Mouse (Mus musculus) liver, embryonic 13.5 days (tissue): Measurements from ENCODE around the gene Mia3. TPM values are rescaled to one million over a fixed set of nuclear protein-coding genes. Genes with fewer than 3 reads are reported as not detected.
"Not testable (repeated sequence)": the region's sequence is repeated elsewhere in the genome, so short reads cannot be mapped to it uniquely, and the experiment has no call there.

Experiments used
- ATAC-seq: fragments of 200-750 bp; cut with Nextera tagmentation; 2 replicates; pipeline ENCODE4 v1.8.0; 2017; ENCODE audit warnings: low read depth, mild to moderate bottlenecking, moderate number of reproducible peaks, moderate library complexity
- DNase-seq: peaks from one replicate; pipeline ENCODE4 v3.0.0; 2022
- H3K27ac ChIP-seq: fragments of 300-500 bp; sonication (generic); 2 replicates; pipeline ENCODE4 v1.5.1; 2015; ENCODE audit warnings: moderate library complexity, mild to moderate bottlenecking, inconsistent platforms
- H3K27me3 ChIP-seq: fragments of 300-500 bp; sonication (generic); 2 replicates; pipeline ENCODE4 v1.6.1; 2015; ENCODE audit warnings: mild to moderate bottlenecking, inconsistent platforms
- H3K36me3 ChIP-seq: fragments of 300-500 bp; sonication (generic); 2 replicates; pipeline ENCODE4 v1.6.1; 2015; ENCODE audit warnings: mild to moderate bottlenecking, inconsistent platforms
- H3K4me1 ChIP-seq: fragments of 300-500 bp; sonication (generic); replicated peaks from 2 replicates; pipeline ENCODE4 v1.6.1; 2015; ENCODE audit warnings: inconsistent platforms
- H3K4me2 ChIP-seq: fragments of 300-500 bp; sonication (generic); 2 replicates; pipeline ENCODE4 v1.6.1; 2015; ENCODE audit warnings: inconsistent platforms, mild to moderate bottlenecking, moderate library complexity
- H3K4me3 ChIP-seq: fragments of 300-500 bp; sonication (generic); replicated peaks from 2 replicates; pipeline ENCODE4 v1.5.1; 2015; ENCODE audit warnings: mild to moderate bottlenecking, inconsistent platforms
- H3K9ac ChIP-seq: fragments of 300-500 bp; sonication (generic); 2 replicates; pipeline ENCODE4 v1.6.1; 2015; ENCODE audit warnings: mild to moderate bottlenecking, inconsistent platforms
- H3K9me3 ChIP-seq: fragments of 300-500 bp; sonication (generic); replicated peaks from 2 replicates; pipeline ENCODE4 v1.6.1; 2016; ENCODE audit warnings: inconsistent platforms
- WGBS: fragments of 180-500 bp; shearing (Covaris S2); methylation state at CpG from one replicate; pipeline ENCODE4 v1.1.7; 2015; ENCODE audit not compliant: insufficient replicate concordance; 5-methylcytosine and 5-hydroxymethylcytosine counted together
- polyA plus RNA-seq: library from polyadenylated mRNA; unstranded; fragments of >200 nt; fragmentation: Nextera tagmentation; extraction: Ambion mirVana; gene quantifications from 2 replicates; pipeline ENCODE4 v1.2.1, GENCODE M21; 2015

Gene Mia3
- 29.8 and 37.0 TPM in 2 replicates for polyA plus RNA-seq

DNA sequence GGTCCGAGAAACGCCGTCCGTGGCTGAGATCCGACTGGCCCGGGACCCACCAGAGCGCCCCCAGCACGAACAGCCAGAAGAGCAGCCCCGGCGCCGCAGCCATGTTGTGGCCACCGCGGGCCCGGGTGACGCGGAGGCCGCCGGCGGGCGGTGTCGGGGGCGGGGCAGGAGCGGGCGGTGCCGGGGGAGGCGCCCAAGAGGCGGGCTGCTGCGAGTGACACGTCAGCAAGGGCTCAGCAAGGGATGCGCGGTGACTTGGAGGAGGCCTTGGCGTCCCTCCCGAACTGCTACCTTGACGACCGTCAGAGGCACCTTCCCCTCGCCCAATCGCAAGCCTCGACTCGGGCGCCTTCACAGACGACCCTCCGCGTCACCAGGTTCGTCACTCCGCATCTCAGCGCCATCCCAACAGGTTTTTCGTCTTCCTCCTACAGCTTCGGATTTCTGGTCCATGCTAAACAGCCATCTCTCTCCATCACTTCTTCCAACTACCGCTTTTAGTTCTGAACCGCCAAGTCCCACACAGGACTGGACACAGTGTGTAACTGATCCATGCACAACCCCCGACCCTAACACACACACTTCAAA is at the start of gene Mia3:
TSS of gene Mia3 (minus strand) at position 127 of the 588 bp plus-strand sequence.
- ATAC-seq (peak; percentile 99), DNase-seq (peak; percentile 88)
- Histone ChIP-seq H3K4me1 (peaks cover 25% of the 10 kb centered on the region), H3K9me3 (no peaks in the 10 kb centered on the region), H3K4me2 (peak within 1 kb of the TSS; percentile 80), H3K36me3 (peaks cover 6% of the 10 kb centered on the region), H3K4me3 (peak within 1 kb of the TSS; percentile 73), H3K27me3 (peaks cover 27% of the 10 kb centered on the region), H3K9ac (peak within 1 kb of the TSS; percentile 83), H3K27ac (no peak within 1 kb of the TSS)
- under 1% methylated on average over 51 of the region's 51 CpGs for WGBS

DNA sequence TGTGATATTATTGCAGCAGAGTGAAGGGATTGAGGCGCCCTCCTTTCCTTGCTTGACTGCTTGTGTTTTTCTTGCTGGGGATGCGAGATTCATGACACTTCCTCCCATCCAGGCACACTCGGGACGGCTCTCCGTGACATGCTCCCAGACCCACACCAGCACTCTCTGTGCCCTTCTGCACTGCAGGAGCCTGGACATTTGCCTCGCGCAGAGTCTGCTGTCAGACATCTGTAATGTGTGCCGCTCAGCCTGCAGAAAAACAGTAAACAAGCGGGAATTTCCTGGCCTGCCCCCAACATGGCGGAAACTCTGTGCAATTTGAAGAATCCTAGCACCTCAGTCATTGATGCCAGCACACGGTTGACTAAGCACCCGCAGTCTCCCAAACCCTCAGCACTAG is 48.5 kb upstream of the Mia3 start, which contains the start of gene Hhipl2:
TSS of gene Hhipl2 (plus strand) at position 343 of the 400 bp plus-strand sequence.
- H3K9ac ChIP-seq, result no peak within 1 kb of the TSS
- no peaks in the 10 kb centered on the region for H3K27me3 ChIP-seq
- DNase-seq, result no peak
- H3K4me3 ChIP-seq, result no peak within 1 kb of the TSS
- H3K4me1 ChIP-seq, result no peaks in the 10 kb centered on the region
- 59% methylated on average over 12 of the region's 12 CpGs for WGBS
- no peaks in the 10 kb centered on the region for H3K9me3 ChIP-seq
- H3K27ac ChIP-seq, result no peak within 1 kb of the TSS
- ATAC-seq, result no peak
- H3K36me3 ChIP-seq, result no peaks in the 10 kb centered on the region
- no peak within 1 kb of the TSS for H3K4me2 ChIP-seq

DNA sequence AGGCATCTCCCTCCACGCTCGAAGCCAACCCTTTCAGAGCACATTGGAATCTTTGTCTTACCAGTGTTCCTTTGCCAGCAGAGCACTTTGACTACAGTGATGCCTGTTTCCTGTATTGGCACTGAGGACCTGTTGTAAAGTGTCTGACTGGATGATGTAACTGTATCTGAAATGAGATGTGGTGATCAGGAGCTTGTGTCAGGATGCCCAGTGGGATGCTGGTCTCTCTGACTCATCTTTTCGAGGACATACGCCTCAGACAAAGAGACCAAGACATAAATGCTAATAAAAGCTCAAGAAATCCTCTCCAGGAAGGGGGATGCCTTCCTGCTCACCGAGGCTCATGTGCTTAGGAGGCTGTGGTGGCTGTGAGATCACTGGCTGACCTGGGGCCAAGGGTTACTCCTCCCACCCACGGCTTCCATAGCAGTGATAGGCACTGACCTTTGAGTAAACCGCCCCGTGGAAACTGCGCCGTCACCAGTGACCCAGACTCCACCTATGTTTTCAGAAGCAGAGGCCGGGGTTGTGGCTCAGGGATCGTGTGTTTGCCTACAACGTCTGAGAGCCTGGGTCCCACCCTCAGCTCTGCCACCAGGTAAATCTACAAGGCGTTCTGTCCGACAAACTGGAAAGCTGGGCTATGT is 44.9 kb upstream of the Mia3 start:
- Histone ChIP-seq H3K27ac (no peak overlapping the region), H3K36me3 (peaks cover 20% of the 10 kb centered on the region), H3K27me3 (no peaks in the 10 kb centered on the region), H3K9me3 (no peaks in the 10 kb centered on the region), H3K4me2 (no peak overlapping the region), H3K4me1 (no peaks in the 10 kb centered on the region), H3K9ac (no peak overlapping the region), H3K4me3 (no peak overlapping the region)
- ATAC-seq (no peak), DNase-seq (no peak)
- 71% methylated on average over 15 of the region's 15 CpGs for WGBS

DNA sequence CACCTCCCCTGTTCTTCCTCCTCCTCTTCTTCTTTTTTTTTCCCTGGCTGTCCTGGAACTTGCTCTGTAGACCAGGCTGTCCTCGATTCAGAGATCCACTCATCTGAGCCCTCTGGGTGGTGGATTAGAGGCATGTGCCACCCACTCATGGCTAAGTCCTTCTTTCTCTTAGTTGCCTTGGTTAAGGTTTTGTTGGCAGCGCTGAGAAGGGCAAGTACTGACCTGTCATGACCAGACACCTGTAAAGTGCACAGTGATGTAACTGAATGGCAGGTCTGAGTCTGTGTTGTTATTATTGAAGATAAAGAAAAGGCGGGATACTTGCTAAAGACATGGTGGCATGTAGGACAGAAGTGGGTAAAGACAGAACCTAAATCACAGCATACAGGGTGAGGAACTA is 34.0 kb upstream of the Mia3 start:
- H3K4me1 ChIP-seq, result no peaks in the 10 kb centered on the region
- no peaks in the 10 kb centered on the region for H3K27me3 ChIP-seq
- H3K27ac ChIP-seq, result no peak overlapping the region
- 83% methylated on average over 3 of the region's 3 CpGs for whole genome bisulfite sequencing
- H3K9me3 ChIP-seq, result no peaks in the 10 kb centered on the region
- DNase-seq (no peak), ATAC-seq (no peak)
- no peak overlapping the region for H3K9ac ChIP-seq
- H3K4me3 ChIP-seq, result no peak overlapping the region
- no peak overlapping the region for H3K4me2 ChIP-seq
- H3K36me3 ChIP-seq, result peaks cover 69% of the 10 kb centered on the region

DNA sequence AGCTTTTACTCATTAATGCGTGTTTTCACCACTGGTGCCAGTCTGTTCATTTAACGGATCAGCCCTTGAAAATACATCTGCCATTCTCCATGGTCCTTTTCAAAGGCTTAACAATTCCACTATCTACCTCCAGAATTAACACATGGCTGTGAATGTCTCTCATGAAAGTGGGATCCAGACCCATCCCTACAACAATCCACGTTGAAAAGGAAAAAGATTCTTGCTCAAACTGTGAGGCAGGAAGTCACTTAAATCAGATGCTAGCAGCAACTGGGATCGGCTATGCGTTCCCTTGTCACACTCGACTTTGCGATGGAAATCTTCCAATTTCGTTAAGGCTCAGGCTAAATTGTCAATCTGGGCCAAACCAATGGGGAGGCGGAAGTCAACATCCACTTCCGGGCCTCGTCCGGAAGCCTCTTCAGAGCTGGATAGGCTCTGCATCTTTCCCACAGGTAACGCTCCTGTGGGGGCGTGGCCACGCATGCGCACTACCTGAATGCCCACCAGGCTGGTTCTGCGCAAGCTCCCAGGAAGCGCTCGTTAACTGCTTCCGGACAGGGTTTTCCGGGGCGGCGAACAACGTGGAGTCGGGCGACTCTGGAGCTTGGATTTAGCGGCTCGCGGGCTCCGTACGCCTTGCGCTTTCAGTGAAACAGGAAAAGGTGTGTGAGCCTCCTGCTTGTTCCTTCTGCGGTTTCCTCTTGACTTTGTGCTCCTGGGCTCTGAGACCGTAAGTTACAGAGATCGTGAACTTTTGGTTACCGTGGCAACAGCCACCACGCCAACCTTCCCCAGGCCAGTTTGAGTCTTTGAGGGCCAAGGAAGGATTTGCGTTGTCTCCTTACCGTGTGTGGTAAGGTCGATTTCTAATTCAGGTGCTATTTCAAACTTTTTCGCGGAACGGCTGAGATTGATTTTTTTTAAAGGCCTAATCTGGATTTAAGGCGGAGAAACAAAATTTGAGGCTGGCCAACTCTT is 19.4 kb upstream of the Mia3 start, which contains the start of gene Taf1a:
TSS of gene Taf1a (plus strand) at position 556 of the 981 bp plus-strand sequence.
- H3K27me3 ChIP-seq, result peaks cover 4% of the 10 kb centered on the region; the same call in 1 of the 2 replicates
- ATAC-seq (peak; percentile 100), DNase-seq (peak; percentile 94)
- WGBS, result 6% methylated on average over 44 of the region's 44 CpGs
- H3K4me1 ChIP-seq, result peaks cover 14% of the 10 kb centered on the region
- H3K27ac ChIP-seq, result no peak within 1 kb of the TSS
- peak within 1 kb of the TSS; percentile 70 for H3K9ac ChIP-seq
- H3K4me2 ChIP-seq, result peak within 1 kb of the TSS; percentile 82
- peak within 1 kb of the TSS; percentile 77 for H3K4me3 ChIP-seq
- H3K36me3 ChIP-seq, result peaks cover 9% of the 10 kb centered on the region
- H3K9me3 ChIP-seq, result no peaks in the 10 kb centered on the region

DNA sequence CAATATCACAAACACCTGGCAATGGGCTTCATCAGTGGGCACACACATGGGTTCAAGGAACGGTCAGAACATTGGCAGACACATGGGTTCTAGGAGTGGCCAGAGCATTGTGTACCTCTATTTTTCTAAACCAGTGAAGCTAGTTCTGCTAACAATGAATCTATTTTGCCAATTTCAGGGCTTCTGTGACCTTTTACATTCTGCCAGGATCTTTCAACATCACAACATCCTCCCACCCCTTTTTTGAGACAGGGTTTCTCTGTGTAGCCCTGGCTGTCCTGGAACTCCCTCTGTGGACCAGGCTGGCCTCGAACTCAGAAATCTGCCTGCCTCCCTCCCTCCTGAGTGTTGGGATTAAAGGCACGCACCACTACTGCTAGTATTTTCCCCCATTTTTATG is 18.1 kb upstream of the Mia3 start:
- WGBS, result 79% methylated on average over 3 of the region's 3 CpGs
- not testable (repeated sequence) for H3K9me3 ChIP-seq, H3K4me2 ChIP-seq, DNase-seq, H3K36me3 ChIP-seq, ATAC-seq, H3K27ac ChIP-seq, H3K4me3 ChIP-seq, H3K27me3 ChIP-seq, H3K9ac ChIP-seq
- peaks cover 14% of the 10 kb centered on the region for H3K4me1 ChIP-seq

DNA sequence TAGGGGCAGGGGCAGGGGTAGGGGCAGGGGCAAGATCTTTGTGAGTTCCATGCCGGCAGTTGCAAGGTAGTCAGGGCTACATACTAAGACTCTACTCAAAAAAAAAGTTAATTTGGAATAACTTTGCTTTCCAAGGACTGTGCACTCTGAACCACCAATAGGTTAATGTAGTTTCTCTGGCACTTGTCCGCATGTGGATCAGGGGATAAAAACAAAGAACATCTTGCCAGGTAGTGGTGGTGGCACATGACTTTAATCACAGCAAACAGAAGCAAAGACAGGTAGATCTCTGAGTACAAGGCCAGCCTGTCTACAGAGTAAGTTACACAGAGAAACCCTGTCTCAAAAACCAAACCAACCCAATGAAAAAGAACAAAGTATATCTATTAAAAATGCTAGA is 13.3 kb upstream of the Mia3 start:
- Histone ChIP-seq H3K27ac (no peak overlapping the region), H3K9ac (no peak overlapping the region), H3K27me3 (peaks cover 8% of the 10 kb centered on the region; the same call in 1 of the 2 replicates), H3K9me3 (no peaks in the 10 kb centered on the region), H3K4me2 (no peak overlapping the region), H3K4me3 (no peak overlapping the region), H3K36me3 (no peaks in the 10 kb centered on the region), H3K4me1 (peaks cover 11% of the 10 kb centered on the region)
- 65% methylated on average over 2 of the region's 2 CpGs for WGBS
- ATAC-seq, result no peak
- DNase-seq, result no peak

DNA sequence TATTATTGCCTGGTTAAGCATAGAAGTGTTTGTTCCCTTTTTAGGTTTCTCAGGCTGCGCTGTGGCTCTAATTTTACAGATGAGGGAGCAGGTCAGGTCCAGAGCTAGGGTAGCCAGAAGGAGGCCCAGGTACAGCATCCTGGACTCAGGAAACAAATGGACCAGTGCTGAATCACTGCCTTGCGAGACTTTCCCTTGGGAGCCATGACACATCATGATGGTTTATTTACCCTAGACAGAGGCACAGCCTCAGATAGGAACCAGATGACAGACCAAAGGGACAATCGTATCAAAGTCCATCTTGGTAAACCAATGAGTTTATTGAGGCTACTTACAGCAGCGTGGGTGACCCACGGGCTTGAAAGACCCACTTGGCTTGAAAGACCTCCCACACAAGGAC is 12.5 kb upstream of the Mia3 start:
- WGBS, result 66% methylated on average over 5 of the region's 5 CpGs
- peaks cover 11% of the 10 kb centered on the region for H3K4me1 ChIP-seq
- H3K27ac ChIP-seq, result no peak overlapping the region
- H3K9me3 ChIP-seq, result no peaks in the 10 kb centered on the region
- no peaks in the 10 kb centered on the region for H3K36me3 ChIP-seq
- H3K9ac ChIP-seq, result no peak overlapping the region
- no peak for ATAC-seq
- no peak overlapping the region for H3K4me2 ChIP-seq
- DNase-seq, result no peak
- H3K27me3 ChIP-seq, result peaks cover 8% of the 10 kb centered on the region; the same call in 1 of the 2 replicates
- no peak overlapping the region for H3K4me3 ChIP-seq

DNA sequence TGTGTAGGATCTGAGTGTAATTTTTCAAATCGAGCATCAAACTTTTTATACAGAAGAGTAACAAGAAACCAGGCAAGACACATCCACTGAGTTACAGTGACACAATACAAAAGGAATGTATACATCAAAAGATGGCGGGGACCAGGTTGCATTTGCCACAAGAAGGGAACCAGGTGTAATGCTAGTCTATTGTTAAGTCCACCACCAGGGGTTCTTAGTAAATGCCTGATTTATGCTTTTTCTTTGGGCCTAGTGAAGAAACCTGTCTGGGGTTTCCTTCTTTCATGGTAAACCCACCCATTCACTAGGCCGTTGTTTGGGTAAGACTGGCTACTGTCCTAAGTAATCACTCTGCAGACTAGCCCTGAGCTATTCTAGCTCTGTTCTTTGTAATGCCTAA is 10.0 kb upstream of the Mia3 start:
- not testable (repeated sequence) for H3K9ac ChIP-seq, H3K27ac ChIP-seq, H3K9me3 ChIP-seq, H3K27me3 ChIP-seq, ATAC-seq, H3K36me3 ChIP-seq, DNase-seq, H3K4me3 ChIP-seq, H3K4me2 ChIP-seq
- H3K4me1 ChIP-seq, result peaks cover 11% of the 10 kb centered on the region
- WGBS, result 80% methylated on average over 3 of the region's 3 CpGs

DNA sequence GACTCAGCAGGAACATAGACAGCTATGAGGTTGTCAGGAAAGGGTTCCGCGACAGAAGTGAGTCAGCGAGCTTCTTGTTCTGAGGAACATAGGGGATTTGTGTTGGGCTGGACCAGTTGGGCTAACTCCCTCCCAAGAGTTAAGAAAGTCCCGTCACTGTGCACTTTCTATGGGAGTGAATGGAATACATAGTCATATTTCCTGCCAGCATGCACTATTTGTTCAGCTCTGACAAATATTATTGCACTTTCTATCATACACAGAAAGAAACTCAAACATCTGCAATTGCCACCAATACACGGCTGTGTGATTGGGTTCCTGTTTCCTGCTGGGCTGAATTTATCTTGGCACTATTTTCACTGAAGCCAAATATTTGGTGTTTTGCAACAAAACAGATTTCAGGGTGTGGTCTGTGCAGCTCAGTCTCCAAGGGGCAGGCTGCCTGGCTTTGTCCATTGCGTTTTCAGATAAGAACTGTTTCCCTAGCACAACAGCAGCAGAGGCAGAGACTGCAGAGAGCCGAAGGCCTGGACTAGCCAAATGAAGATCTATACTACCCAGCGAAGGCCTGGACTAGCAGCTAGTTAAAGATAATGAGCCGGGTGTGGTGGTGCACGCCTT is 9.1 kb upstream of the Mia3 start:
- peak; percentile 84 for ATAC-seq

More for the DNA sequence above, 9.1 kb upstream of the Mia3 start:
- Histone ChIP-seq H3K27me3 (0 out of 2 replicates have a peak, but pooled peaks cover 3% of the 10 kb centered on the region), H3K4me2 (no peak overlapping the region), H3K9me3 (0 out of 2 replicates have a peak, but pooled peaks cover 5% of the 10 kb centered on the region), H3K9ac (no peak overlapping the region), H3K27ac (no peak overlapping the region), H3K4me1 (peaks cover 11% of the 10 kb centered on the region), H3K4me3 (no peak overlapping the region), H3K36me3 (no peaks in the 10 kb centered on the region)
- 40% methylated on average over 10 of the region's 10 CpGs for WGBS
- peak; percentile 33 for DNase-seq
